Mouse (Mus musculus) natural killer cell, adult 2 months (primary cell): Measurements from ENCODE around the gene Fam181b.

Experiments used
- DNase-seq, 2 experiments: peaks; one replicate each; pipeline ENCODE4 v3.0.0; 2022; ENCODE audit warnings: low spot score in 2 of 2

Fam181b gene

GRCm38 (mm10) chr7:93079785-93080730, at the start of gene Fam181b:
TSS of gene Fam181b (plus strand) at chr7:93079865.
- DNase-seq = no peak

GRCm38 (mm10) chr7:93037763-93038471, 41.7 kb upstream of the Fam181b start:
- DNase-seq = no peak

DNA sequence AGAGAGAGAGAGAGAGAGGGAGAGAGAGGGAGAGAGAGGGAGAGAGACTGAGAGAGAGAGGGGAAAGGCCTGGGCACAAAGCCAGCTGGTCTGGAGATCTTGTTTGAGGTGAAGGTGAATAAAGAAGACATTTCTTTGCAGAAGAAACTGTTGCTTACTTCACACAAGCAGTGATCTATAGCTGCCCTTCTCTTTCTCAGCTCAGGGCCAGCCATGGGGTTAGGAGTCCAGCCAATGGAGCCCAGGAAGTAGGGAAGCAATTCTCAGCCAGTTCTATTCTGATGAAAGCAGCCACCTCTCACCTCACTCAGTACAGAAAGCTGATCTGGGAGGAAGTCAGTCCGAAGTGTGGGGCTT, 41.2 kb upstream of the Fam181b start:
- DNase-seq = no peak

- no peak for DNase-seq
Observed at GRCm38 (mm10) chr7:93039542-93039941, 40.1 kb upstream of the Fam181b start.

GRCm38 (mm10) chr7:93044359-93044758, 35.3 kb upstream of the Fam181b start:
- DNase-seq = no peak

DNA sequence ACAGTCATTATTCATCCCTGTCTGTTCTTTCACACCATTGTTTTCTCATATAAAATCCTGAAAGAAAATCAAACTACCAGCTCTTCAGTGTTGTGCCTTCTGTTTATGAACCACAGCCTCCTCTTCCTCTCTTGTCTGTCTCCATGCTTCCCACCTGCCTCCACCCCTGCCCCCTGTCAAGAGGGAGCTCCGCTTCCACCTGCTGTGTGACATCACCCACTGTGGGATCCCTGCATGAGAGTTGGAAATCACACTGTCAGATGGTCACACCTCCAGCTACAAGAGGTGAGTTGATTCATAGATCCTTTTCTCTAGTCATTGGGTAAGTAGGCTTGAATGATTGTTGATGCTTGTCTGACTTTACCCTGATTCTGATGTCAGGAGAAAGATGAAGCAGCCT, 34.9 kb upstream of the Fam181b start:
- no peak for DNase-seq

GRCm38 (mm10) chr7:93060831-93061230, 18.8 kb upstream of the Fam181b start:
- no peak for DNase-seq

GRCm38 (mm10) chr7:93061747-93062146, 17.9 kb upstream of the Fam181b start:
- DNase-seq = no peak

GRCm38 (mm10) chr7:93062189-93062588, 17.5 kb upstream of the Fam181b start:
- DNase-seq = no peak

- DNase-seq = no peak
Observed at GRCm38 (mm10) chr7:93067464-93068015, 12.1 kb upstream of the Fam181b start.

DNA sequence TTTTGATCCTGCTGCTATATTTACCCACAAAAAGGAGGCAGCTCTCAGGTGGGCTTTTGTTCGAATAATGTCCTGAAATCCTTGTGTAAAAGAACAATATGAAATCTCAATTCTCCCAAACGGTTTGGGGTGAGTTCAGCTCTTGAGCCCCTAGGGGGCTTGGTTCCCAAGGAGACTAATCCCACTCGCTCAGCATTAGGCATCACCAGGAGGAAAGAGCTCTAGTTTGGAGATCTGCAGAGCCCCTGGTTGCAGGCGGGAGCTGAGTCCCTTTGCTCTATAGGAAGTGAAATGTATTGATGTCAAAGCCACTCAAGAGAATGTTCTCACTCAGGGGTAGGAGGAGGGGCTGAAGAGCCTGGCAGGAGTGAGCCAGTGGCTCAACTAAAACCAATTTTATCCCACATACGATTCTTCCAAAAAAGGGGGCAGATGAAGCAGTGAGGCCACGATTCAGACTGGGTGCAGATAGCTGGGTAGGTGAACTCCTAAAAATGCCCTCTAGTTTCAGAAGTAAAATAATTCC, 3.2 kb upstream of the Fam181b start:
- no peak for DNase-seq

DNA sequence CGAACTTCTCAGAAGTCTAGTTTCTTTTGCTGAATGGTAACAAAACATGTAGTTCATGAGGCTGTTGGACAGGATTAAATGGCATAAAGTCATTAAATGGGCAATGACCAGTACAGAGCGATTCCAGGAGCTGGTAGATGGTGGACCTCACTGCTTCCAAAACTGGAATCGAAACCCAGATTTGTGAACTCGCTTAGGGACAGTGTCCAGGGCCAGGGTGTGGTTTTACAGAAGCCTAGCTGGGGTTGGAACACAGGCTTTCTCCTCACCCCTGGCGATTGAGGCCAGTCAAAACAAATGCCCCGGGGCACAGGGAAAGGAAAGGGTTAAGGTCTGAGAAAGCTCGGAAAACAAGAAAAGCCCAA, 263 bp upstream of the Fam181b start:
- no peak for DNase-seq

DNA sequence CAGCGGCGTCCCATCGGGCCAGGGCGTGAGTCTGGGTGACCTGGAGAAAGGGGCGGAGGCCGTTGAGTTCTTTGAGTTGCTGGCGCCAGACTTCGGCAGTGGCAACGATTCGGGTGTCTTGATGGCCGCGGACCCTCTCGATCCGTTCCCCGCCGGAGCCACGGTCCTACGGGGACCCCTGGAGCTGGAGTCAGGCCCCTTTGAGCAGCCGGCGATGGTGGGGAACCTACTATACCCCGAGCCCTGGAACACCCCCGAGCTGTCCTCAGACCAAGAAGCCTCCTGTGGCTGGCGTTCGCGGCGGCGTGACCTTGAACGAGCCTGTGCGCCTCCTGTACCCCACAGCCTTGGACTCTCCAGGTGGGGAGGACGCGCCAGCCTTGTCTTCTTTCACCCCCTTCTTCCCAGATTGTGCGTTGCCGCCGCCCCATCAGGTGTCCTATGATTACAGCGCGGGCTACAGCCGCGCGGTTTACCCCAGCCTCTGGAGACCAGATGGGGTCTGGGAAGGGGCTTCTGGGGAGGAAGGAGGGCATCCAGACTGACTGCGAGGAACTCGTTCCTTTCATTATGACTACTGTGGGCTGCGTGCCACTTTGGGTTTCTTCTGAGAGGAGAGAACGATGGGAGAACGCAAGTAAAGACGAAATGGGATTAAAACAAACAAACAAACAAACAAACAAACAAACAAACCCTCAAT, 1.2 kb downstream of the Fam181b start:
- no peak for DNase-seq

GRCm38 (mm10) chr7:93093371-93094058, 13.8 kb downstream of the Fam181b start:
- no peak for DNase-seq

GRCm38 (mm10) chr7:93095511-93095910, 15.8 kb downstream of the Fam181b start:
- no peak for DNase-seq

DNA sequence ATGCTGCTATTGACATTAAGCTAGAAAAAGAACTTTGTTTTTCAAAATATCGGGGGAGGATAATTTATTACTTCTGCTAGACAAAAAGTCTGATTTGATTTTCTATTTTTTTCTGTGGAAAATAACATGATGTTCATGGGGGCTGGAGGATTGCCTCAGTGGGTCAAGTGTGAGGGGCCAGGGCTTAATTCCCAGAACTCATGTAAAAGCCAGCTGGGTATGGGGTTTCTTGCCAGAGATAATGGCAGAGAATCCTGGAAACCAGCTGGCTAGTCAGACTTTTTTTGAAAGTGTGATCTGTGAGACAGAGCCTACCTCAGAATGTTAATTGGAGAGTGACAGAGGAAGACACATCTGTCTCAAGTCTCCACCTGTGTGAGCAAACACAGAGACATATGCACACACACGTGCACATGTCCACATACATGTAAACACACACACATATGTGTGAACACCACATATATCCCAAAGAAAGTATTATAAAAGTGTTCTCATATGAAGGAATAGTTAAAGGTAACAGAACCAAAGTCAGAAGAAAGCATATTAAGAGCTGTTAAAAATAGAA, 25.2 kb downstream of the Fam181b start:
- no peak for DNase-seq

DNA sequence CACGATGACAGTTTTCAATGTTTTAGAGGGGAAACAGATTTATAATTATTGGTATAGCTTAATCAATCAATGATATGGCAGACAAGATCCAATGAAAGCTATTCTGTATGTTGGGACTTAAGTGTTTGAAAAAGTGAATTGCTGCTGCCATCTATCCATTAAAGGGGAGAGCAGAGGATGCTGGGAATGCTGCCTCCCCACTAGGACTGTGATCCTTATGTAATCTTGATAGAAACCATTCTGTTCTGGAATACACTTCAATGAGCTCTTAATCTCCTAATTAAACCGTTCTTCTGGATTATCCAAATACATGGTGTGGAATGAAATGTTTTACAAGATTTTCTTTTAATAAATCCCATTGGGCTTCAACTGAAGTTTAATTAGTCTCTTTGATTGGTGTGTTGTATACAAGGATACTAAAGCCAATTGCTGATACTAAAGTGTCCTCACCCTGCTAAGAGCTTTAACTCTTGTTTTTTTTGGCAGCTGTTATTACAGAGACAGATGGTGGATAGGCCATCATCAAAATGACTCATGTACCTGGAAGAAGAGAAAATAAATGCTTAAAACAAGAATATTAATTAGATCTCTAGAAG, 30.8 kb downstream of the Fam181b start:
- DNase-seq = no peak

GRCm38 (mm10) chr7:93111056-93111455, 31.4 kb downstream of the Fam181b start:
- no peak for DNase-seq

GRCm38 (mm10) chr7:93117561-93117960, 37.9 kb downstream of the Fam181b start:
- no peak for DNase-seq

GRCm38 (mm10) chr7:93123936-93124335, 44.3 kb downstream of the Fam181b start:
- no peak for DNase-seq
